Mouse (Mus musculus) MEL (cell line): ENCODE data around the gene Cpt1c.

Experiments
- CTCF ChIP-seq, 3 experiments: IDR thresholded peaks in 2 of 3; conservative IDR thresholded peaks in 1 of 3; 2 replicates each; pipeline ENCODE4 v1.5.1; 2011 to 2012; ENCODE audit warnings: low read length in 3 of 3, low read depth in 2 of 3, mild to moderate bottlenecking in 2 of 3, improper control_type of control experiment in 1 of 3, inconsistent platforms in 1 of 3, mixed read lengths in 1 of 3, moderate library complexity in 1 of 3; ENCODE audit not compliant: control insufficient read depth in 1 of 3, insufficient read depth in 1 of 3, poor library complexity in 1 of 3, severe bottlenecking in 1 of 3
- GATA1 ChIP-seq: IDR thresholded peaks from 2 replicates; pipeline ENCODE4 v1.6.1; 2011; ENCODE audit warnings: low read depth, low read length, improper control_type of control experiment

- no peak for TF ChIP-seq CTCF (IDR thresholded peaks at IDR 0.05 in 2 of 3, conservative IDR thresholded peaks at IDR 0.05 in 1 of 3; ENCODE audit: control insufficient read depth in 1 of 3, insufficient read depth in 1 of 3, low read depth in 2 of 3, low read length in 3 of 3, poor library complexity in 1 of 3, severe bottlenecking in 1 of 3)
- TF ChIP-seq GATA1, result no peak
Measured at GRCm38 (mm10) chr7:44949922-44950321, 24.7 kb downstream of the Cpt1c start.
